In genomic region chr15:93273788-93274678, GRCm38 (mm10) we compare ENCODE assay signal across 8 mouse cellular contexts. TPM values are rescaled to one million over a fixed set of nuclear protein-coding genes. Genes with fewer than 3 reads are reported as not detected.
DNase-seq lines count a peak whose midpoint lies in the region; ATAC-seq lines count a peak whose summit lies in the region.

No protein-coding gene starts in this region.

- no peak for ATAC-seq in heart, embryonic 15.5 days (replicated peaks; ENCODE audit: insufficient number of reproducible peaks, insufficient read depth, low FRiP score, low read depth)
- no peak for ATAC-seq in hindbrain, embryonic 11.5 days (ENCODE audit: low FRiP score)
- ATAC-seq in midbrain, embryonic 13.5 days = no peak

- H3K4me3 ChIP-seq in heart, embryonic 15.5 days = peak overlapping the region; percentile 85
- peak overlapping the region; percentile 82 for H3K4me3 ChIP-seq in hindbrain, embryonic 11.5 days (ENCODE audit: low read depth, low read length)
- H3K4me3 ChIP-seq in midbrain, embryonic 13.5 days (replicated peaks) = peak overlapping the region; percentile 78

- no peaks in the 10 kb centered on the region for H3K27me3 ChIP-seq in heart, embryonic 15.5 days
- H3K27me3 ChIP-seq in hindbrain, embryonic 11.5 days (ENCODE audit: control insufficient read depth, insufficient read depth, low read length) = no peaks in the 10 kb centered on the region
- no peaks in the 10 kb centered on the region for H3K27me3 ChIP-seq in midbrain, embryonic 13.5 days

- intact Hi-C loops in heart, postnatal 10 days (cut with DNase I) = loop anchor here (5.0 kb wide), 1 partner anchor 243 kb away; no protein-coding TSS in a partner anchor

- peaks cover 24% of the 10 kb centered on the region for H3K4me1 ChIP-seq in heart, embryonic 15.5 days (replicated peaks)
- H3K4me1 ChIP-seq in hindbrain, embryonic 11.5 days (replicated peaks; ENCODE audit: control insufficient read depth, insufficient read depth, low read length) = peaks cover 6% of the 10 kb centered on the region
- peaks cover 37% of the 10 kb centered on the region for H3K4me1 ChIP-seq in midbrain, embryonic 13.5 days (replicated peaks)

- H3K27ac ChIP-seq in heart, embryonic 15.5 days = peak overlapping the region; percentile 91
- H3K27ac ChIP-seq in hindbrain, embryonic 11.5 days (ENCODE audit: low read depth, low read length) = peak overlapping the region; percentile 87
- peak overlapping the region; percentile 90 for H3K27ac ChIP-seq in midbrain, embryonic 13.5 days

- H3K36me3 ChIP-seq in heart, embryonic 15.5 days = no peaks in the 10 kb centered on the region
- H3K36me3 ChIP-seq in hindbrain, embryonic 11.5 days (ENCODE audit: control insufficient read depth, insufficient read depth, low read length) = no peaks in the 10 kb centered on the region
- peaks cover 8% of the 10 kb centered on the region; the same call in 1 of the 2 replicates for H3K36me3 ChIP-seq in midbrain, embryonic 13.5 days

- no peak for DNase-seq in heart, postnatal 10 days
- peak; percentile 8 for DNase-seq in NIH3T3 (ENCODE audit: low read depth)
- no peak for DNase-seq in hindbrain, embryonic 11.5 days (ENCODE audit: low spot score)
- no peak for DNase-seq in urinary bladder, adult 2 months (ENCODE audit: low spot score)
- DNase-seq in adrenal gland, adult 8-10 months = no peak
- no peak for DNase-seq in right cerebral cortex, postnatal 4 days

- peak overlapping the region; percentile 88 for H3K4me2 ChIP-seq in heart, embryonic 15.5 days
- H3K4me2 ChIP-seq in hindbrain, embryonic 11.5 days (replicated peaks; ENCODE audit: low read depth, low read length) = peak overlapping the region; percentile 58
- peak overlapping the region; percentile 90 for H3K4me2 ChIP-seq in midbrain, embryonic 13.5 days (replicated peaks)

- peak overlapping the region; percentile 88 for H3K9ac ChIP-seq in heart, embryonic 15.5 days
- peak overlapping the region; percentile 79 for H3K9ac ChIP-seq in hindbrain, embryonic 11.5 days (ENCODE audit: low read depth, low read length)
- peak overlapping the region; percentile 82 for H3K9ac ChIP-seq in midbrain, embryonic 13.5 days (replicated peaks)

- H3K9me3 ChIP-seq in heart, embryonic 15.5 days (replicated peaks) = no peaks in the 10 kb centered on the region
- no peaks in the 10 kb centered on the region for H3K9me3 ChIP-seq in hindbrain, embryonic 11.5 days (ENCODE audit: control insufficient read depth, low read length)
- H3K9me3 ChIP-seq in midbrain, embryonic 13.5 days = no peaks in the 10 kb centered on the region

- 38% methylated on average over 19 of the region's 19 CpGs for WGBS in heart, embryonic 15.5 days
- WGBS in hindbrain, embryonic 11.5 days = 45% methylated on average over 19 of the region's 19 CpGs
- WGBS in midbrain, embryonic 13.5 days = 43% methylated on average over 19 of the region's 19 CpGs

RNA-seq across cellular contexts. Expression of gene Gxylt1, which starts 0.9 kb away (rescaled TPM):
- 6.1 and 7.8 TPM in 2 replicates for polyA plus RNA-seq in heart, embryonic 15.5 days (2015; fragmentation: Nextera tagmentation; extraction: Ambion mirVana)
- 10 to 100 TPM; 13.7 to 15.0 TPM for total RNA-seq in heart, postnatal 10 days (2021)
- polyA plus RNA-seq in hindbrain, embryonic 11.5 days (2014; fragmentation: Nextera tagmentation; extraction: Ambion mirVana) = 13.5 and 16.2 TPM in 2 replicates
- polyA plus RNA-seq in midbrain, embryonic 13.5 days (2015; fragmentation: Nextera tagmentation; extraction: Ambion mirVana) = 8.7 and 9.3 TPM in 2 replicates
- 5.9 and 8.2 TPM in 2 replicates for polyA plus RNA-seq in urinary bladder, adult 2 months (2012; rRNA removed)
- 10 to 100 TPM; 26.5 to 32.2 (median 31.0) TPM for total RNA-seq in adrenal gland, adult 8-10 months (2022)
